Mouse (Mus musculus): Measurements from ENCODE around the gene Tmem232.

DNA sequence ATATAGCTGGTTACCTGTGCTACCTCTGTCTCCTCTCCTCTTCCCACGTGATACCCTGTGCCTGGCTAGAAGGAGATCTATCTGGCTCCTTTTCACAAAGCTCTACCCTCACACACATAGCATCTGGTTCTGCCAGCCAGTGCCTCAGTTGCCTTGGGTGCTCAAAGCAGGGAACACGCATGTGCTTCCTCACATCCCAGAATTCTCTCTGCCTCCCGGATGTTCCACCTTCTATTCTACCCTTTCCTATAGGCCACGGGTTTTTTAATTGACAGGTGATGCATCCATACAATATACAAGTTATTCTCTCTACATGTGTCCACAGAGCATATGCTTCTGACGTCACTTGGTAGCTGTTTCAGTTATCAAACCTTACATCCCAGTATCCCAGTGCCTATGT lies 23.6 kb upstream of the Tmem232 start:
- TF ChIP-seq CTCF (IDR thresholded peaks at IDR 0.05; ENCODE audit: extremely low read depth, insufficient read length, insufficient replicate concordance, low read depth, low read length) = no peak
- no peak for TF ChIP-seq POLR2A (IDR thresholded peaks at IDR 0.05; ENCODE audit: low read depth, low read length)

Measured in small intestine, adult 2 months (tissue).